Mouse (Mus musculus) left cerebral cortex, postnatal 4 days (tissue): ENCODE results near the gene Pfkfb4. TPM values are rescaled to one million over a fixed set of nuclear protein-coding genes. Genes with fewer than 3 reads are reported as not detected.
A peak's percentile ranks its signal among the peaks of the same experiment; 100 is the strongest.

Source experiments
- DNase-seq: peaks from one replicate; pipeline ENCODE4 v3.0.0-alpha.2; 2022
- intact Hi-C: fragments of 180-260 bp; cut with DNase I; formaldehyde crosslinking; loops from one replicate; pipeline ENCODE4 v1.15.1; 2025
- total RNA-seq, 2 experiments: library from RNA; stranded (reverse); gene quantifications; 2 replicates each; pipeline ENCODE4 v1.2.3; 2021

The Pfkfb4 gene
- total RNA-seq, 2 experiments from 2014 or later: 25.5 to 25.8 TPM

- intact Hi-C loops: no loop called here
- no peak for DNase-seq
These were observed 1.2 kb downstream of the Pfkfb4 start for GRCm38 (mm10) chr9:108992620-108993361.

- no peak for DNase-seq
- intact Hi-C loops: no loop called here
These were observed 4.8 kb downstream of the Pfkfb4 start for GRCm38 (mm10) chr9:108996411-108996810.

- DNase-seq: no peak
- intact Hi-C loops: no loop called here
These were observed 6.9 kb downstream of the Pfkfb4 start for GRCm38 (mm10) chr9:108998287-108999166.

- DNase-seq: peak; percentile 35
- intact Hi-C loops: no loop called here
These were observed 7.6 kb downstream of the Pfkfb4 start for GRCm38 (mm10) chr9:108999167-108999526.

- intact Hi-C loops: loop anchor here (5.0 kb wide), 1 partner anchor 57 kb away; the partner anchor contains the start of gene Trex1
- DNase-seq: peak; percentile 62
These were observed 9.1 kb downstream of the Pfkfb4 start for GRCm38 (mm10) chr9:109000726-109001125.

- peak; percentile 37 for DNase-seq
- intact Hi-C loops: loop anchor here (5.0 kb wide), 1 partner anchor 54 kb away; the partner anchor contains the start of gene Trex1
These were observed 11.6 kb downstream of the Pfkfb4 start for GRCm38 (mm10) chr9:109003201-109003600.

- intact Hi-C loops: no loop called here
These were observed 15.6 kb downstream of the Pfkfb4 start for GRCm38 (mm10) chr9:109007025-109007780.

GRCm38 (mm10) chr9:109008081-109008480 lies 16.5 kb downstream of the Pfkfb4 start:
- no peak for DNase-seq
- intact Hi-C loops: no loop called here

More at GRCm38 (mm10) chr9:109007025-109007780, 15.6 kb downstream of the Pfkfb4 start:
- DNase-seq: no peak

GRCm38 (mm10) chr9:109008994-109009635 lies 17.5 kb downstream of the Pfkfb4 start:
- DNase-seq: no peak
- intact Hi-C loops: no loop called here

GRCm38 (mm10) chr9:109009636-109010315 lies 18.2 kb downstream of the Pfkfb4 start:
- peak; percentile 42 for DNase-seq
- intact Hi-C loops: no loop called here

DNA sequence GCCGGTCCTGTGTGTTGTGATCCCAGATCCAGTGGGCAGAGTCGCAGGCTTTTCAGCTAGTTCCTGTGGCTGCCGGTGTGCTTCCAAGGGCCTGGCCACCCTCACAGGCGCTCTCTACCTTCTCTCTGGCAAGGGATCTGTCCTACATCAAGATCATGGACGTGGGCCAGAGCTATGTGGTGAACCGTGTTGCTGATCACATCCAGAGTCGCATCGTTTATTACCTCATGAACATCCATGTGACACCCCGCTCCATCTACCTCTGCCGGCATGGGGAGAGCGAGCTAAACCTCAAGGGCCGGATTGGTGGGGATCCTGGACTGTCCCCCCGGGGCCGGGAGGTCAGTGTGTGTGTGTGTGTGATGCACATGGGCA lies 18.7 kb downstream of the Pfkfb4 start:
- DNase-seq: no peak
- intact Hi-C loops: no loop called here

DNA sequence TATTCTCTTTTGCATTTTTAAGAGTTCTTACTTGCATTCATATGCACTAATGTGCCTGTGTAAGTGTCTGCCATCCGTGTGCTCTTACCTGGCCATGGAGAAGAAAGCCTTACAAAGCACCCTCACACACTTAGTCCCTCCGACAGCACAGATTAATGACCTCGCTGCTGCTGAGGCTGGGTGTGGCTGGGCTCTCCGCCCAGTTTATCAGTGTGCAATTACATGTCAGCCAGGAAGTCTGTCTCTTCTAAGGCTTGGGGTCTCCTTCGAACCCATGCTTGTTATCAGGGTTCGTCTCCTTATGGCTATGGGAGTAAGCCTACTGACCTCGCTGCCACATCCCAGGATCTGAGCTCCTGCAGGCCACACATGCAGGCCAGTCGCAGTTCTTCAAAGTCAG lies 23.8 kb downstream of the Pfkfb4 start:
- DNase-seq: no peak
- intact Hi-C loops: no loop called here

- no peak for DNase-seq
- intact Hi-C loops: no loop called here
These were observed 25.5 kb downstream of the Pfkfb4 start for GRCm38 (mm10) chr9:109016973-109017604.

- DNase-seq: no peak
- intact Hi-C loops: no loop called here
These were observed 29.9 kb downstream of the Pfkfb4 start for GRCm38 (mm10) chr9:109021428-109021827.

DNA sequence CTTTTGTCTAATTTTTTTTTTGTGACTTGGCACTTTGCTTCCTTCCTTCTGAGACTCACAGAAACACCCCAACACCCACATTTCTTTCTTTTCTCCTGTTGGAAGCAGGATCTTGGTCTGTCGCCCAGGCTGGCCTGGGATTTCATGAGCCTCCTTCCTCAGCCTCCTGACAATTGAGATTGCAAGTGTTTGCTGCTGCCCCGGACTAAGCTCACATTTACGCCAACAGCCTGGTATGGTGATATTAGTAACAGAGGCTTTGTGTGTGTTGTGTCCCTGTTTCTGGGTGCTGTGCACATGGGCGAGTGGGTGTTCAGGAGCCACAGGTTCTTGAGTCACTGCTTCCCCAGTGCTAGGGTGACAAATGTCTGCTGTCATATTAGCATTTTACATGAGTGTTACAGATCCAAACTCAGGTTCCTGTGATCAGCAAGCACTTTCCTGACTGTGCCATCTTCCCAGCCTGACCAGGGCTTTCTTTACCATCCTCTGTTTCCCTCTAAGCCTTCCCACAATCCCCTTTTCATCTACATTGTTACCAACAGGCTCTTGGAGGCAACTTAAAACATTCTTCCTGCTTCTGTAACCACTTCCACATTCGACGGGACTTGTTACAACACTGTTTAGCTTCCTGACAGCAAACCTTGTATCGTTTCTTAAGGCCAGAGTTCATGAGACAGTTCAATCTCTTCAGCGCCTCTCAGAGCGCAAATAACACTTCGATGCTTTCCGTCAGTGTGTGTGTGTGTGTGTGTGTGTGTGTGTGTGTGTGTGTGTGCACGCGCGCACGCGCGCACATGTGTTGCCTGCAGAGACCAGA lies 31.5 kb downstream of the Pfkfb4 start:
- intact Hi-C loops: no loop called here
- no peak for DNase-seq

DNA sequence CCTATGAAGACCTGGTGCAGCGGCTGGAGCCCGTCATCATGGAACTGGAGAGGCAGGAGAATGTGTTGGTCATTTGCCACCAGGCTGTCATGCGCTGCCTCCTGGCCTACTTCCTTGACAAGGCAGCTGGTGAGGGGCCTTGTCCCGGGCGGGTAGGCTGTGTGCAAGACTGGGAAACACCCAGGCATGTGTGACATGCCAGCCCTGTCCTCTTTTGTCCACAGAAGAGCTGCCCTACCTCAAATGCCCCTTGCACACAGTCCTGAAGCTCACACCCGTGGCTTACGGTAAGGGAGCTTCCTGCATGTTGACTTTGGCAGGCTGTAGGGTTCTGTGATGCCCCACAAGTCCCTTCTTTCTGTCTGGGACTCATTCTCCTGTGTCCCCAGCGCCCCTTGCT lies 35.9 kb downstream of the Pfkfb4 start:
- intact Hi-C loops: no loop called here

GRCm38 (mm10) chr9:109028421-109028820 lies 36.8 kb downstream of the Pfkfb4 start:
- DNase-seq: no peak
- intact Hi-C loops: no loop called here

More for the DNA sequence above, 35.9 kb downstream of the Pfkfb4 start:
- peak; percentile 37 for DNase-seq

- intact Hi-C loops: no loop called here
- no peak for DNase-seq
These were observed 37.3 kb downstream of the Pfkfb4 start for GRCm38 (mm10) chr9:109028919-109029318.

GRCm38 (mm10) chr9:109030312-109030711 lies 38.7 kb downstream of the Pfkfb4 start:
- no peak for DNase-seq
- intact Hi-C loops: no loop called here
